Mouse (Mus musculus) gastrocnemius, adult 2 months (tissue): ENCODE data around the gene Pycr2. TPM values are rescaled to one million over a fixed set of nuclear protein-coding genes. Genes with fewer than 3 reads are reported as not detected.
"Not testable (repeated sequence)": the region's sequence is repeated elsewhere in the genome, so short reads cannot be mapped to it uniquely, and the experiment has no call there.

ENCODE experiments used
- DNase-seq: peaks from one replicate; pipeline ENCODE4 v3.0.0; 2022
- H3K27ac ChIP-seq: fragments of 200-600 bp; 2 replicates; pipeline ENCODE4 v1.8.1; 2022; ENCODE audit warnings: mild to moderate bottlenecking
- H3K4me3 ChIP-seq: fragments of 200-600 bp; 2 replicates; pipeline ENCODE4 v1.8.1; 2022; ENCODE audit warnings: mild to moderate bottlenecking, moderate library complexity
- CTCF ChIP-seq: fragments of 200-600 bp; IDR thresholded peaks from 2 replicates; pipeline ENCODE4 v1.8.1; 2022; ENCODE audit warnings: antibody characterized with exemption, mild to moderate bottlenecking, moderate library complexity
- intact Hi-C: fragments of 180-260 bp; cut with DNase I; formaldehyde crosslinking; loops from one replicate; pipeline ENCODE4 v1.15.1; 2025
- total RNA-seq, 2 experiments: library from RNA; stranded (reverse); gene quantifications; 2 replicates each; pipeline ENCODE4 v1.2.3; 2021

The Pycr2 gene
- total RNA-seq, 2 experiments from 2014 or later: 10.3 to 11.7 TPM

GRCm38 (mm10) chr1:180938781-180939180 is 34.7 kb downstream of the Pycr2 start:
- intact Hi-C loops, H3K27ac ChIP-seq, DNase-seq, H3K4me3 ChIP-seq: not testable (repeated sequence)
- TF ChIP-seq CTCF: peak; percentile 19; the same call in 1 of the 2 replicates

GRCm38 (mm10) chr1:180940776-180941460 is 36.8 kb downstream of the Pycr2 start:
- no peak for TF ChIP-seq CTCF
- intact Hi-C loops: loop anchor here (5.0 kb wide), 1 partner anchor 39 kb away; the partner anchor contains the start of gene Pycr2
- Histone ChIP-seq H3K4me3 (peak overlapping the region; percentile 96), H3K27ac (peak overlapping the region; percentile 97)
- no peak for DNase-seq

GRCm38 (mm10) chr1:180941726-180942125 is 37.6 kb downstream of the Pycr2 start:
- peak overlapping the region; percentile 96 for H3K4me3 ChIP-seq
- no peak for TF ChIP-seq CTCF
- peak; percentile 52 for DNase-seq
- intact Hi-C loops: loop anchor here (5.0 kb wide), 1 partner anchor 39 kb away; the partner anchor contains the start of gene Pycr2
- H3K27ac ChIP-seq: peak overlapping the region; percentile 97

DNA sequence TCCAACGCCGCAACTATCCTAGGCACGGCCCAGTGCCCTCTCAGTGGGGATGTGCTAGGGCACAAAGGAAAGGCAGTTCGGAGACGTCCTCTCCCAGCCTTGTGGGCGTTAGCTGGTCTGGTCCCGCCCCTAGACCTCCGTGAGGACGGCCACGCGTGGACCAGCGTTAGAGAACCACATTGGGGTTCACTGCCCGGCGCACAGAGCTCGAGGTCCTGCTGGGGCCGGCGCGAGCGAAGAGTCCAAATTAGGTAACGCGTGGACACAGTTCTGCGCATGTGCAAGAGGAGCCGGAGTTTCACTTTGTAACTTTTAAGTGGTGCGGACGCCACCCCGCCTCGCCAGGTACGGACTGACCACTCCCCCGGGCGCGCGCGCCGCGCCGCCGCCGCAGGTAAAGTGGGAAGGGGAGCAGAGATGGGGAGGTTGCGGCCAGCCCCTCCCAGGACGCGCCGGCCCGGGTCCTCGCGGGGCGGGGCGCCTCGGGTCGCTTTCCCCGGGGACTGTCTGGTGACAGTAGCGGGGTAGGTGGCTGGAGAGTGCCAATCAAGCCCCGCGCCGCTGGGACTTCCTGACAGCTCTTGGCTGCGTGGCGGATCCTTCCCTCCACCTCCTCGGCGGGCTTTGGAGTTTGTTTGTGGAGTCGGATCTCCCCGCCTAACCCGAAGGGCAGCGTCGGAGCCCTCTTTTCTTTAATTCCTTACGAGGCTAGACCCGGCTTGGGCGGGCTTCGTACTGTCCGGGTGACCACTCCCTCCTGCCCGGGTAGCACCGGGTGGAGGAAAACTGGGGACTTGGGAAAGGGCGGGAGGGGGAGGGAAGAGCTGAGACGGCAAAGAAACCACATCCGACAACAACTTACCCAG is 38.3 kb downstream of the Pycr2 start, which contains the start of gene Tmem63a:
TSS of gene Tmem63a (plus strand) at position 179 of the 866 bp plus-strand sequence.
- H3K4me3 ChIP-seq: peak within 1 kb of the TSS; percentile 96
- DNase-seq: peak; percentile 89
- intact Hi-C loops: loop anchor here (5.0 kb wide), 1 partner anchor 40 kb away; the partner anchor contains the start of gene Pycr2
- peak within 1 kb of the TSS; percentile 97 for H3K27ac ChIP-seq
- TF ChIP-seq CTCF: no peak

DNA sequence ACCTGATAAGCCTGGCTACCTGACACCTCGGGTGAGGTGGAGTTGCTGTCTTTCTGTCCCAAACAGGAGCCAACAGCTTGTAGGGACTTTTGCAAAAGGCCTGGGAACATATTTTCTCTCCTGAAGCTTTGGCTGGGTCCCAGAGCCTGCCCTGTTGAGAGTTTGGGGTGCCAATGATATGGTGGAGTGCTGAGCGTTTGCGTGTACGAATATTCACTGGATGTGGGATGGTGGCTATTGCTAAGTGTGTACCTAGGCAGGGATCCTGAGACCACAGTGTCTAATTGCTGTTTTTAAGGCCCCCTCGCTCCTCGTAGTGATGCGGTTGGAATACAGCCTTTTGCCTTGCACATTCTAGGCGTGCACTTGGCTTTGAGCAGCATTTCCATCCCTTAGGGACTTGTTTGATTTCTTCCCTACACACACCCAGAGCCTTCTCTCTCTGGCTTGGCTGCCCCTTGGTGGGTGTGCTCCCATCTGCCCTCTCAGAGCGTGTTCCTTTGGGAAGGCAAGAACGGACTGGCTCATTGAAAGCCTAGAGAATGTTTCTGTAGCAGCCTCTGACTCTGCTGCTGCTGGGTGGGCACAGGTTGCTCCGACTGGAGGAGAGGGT is 39.0 kb downstream of the Pycr2 start:
- intact Hi-C loops: loop anchor here (5.0 kb wide), 1 partner anchor 41 kb away; the partner anchor contains the start of gene Pycr2
- Histone ChIP-seq H3K27ac (peak overlapping the region; percentile 97), H3K4me3 (peak overlapping the region; percentile 96)
- DNase-seq: peak; percentile 54
- TF ChIP-seq CTCF: no peak

- TF ChIP-seq CTCF: peak; percentile 5; the same call in 1 of the 2 replicates
- Histone ChIP-seq H3K4me3 (peak overlapping the region; percentile 96), H3K27ac (peak overlapping the region; percentile 97)
- DNase-seq: no peak
- intact Hi-C loops: loop anchor here (5.0 kb wide), 1 partner anchor 42 kb away; the partner anchor contains the start of gene Pycr2
Observed at GRCm38 (mm10) chr1:180943896-180944295, 39.8 kb downstream of the Pycr2 start.

DNA sequence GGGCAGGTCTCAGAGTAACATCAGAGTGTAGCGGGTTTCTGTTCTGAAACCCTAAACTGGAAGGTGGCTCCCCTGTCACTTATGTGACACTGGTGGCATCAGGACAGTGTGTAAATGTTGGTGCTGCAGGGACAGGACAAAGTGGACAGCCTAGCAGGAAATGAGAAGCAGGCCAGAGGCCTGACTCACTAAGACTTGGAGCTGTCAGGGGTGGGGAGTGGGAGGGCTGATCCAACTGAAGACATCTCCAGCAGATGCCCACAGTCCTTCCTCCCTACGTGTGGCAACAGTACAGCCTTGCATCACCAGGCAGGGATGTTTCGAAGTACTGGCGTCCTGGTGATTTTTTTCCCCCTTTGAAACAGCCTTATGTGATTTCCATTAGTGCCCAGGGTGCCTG is 40.5 kb downstream of the Pycr2 start:
- DNase-seq: no peak
- no peak for TF ChIP-seq CTCF
- H3K4me3 ChIP-seq: peak overlapping the region; percentile 96; the same call in 1 of the 2 replicates
- H3K27ac ChIP-seq: peak overlapping the region; percentile 97
- intact Hi-C loops: loop anchor here (5.0 kb wide), 1 partner anchor 42 kb away; the partner anchor contains the start of gene Pycr2

DNA sequence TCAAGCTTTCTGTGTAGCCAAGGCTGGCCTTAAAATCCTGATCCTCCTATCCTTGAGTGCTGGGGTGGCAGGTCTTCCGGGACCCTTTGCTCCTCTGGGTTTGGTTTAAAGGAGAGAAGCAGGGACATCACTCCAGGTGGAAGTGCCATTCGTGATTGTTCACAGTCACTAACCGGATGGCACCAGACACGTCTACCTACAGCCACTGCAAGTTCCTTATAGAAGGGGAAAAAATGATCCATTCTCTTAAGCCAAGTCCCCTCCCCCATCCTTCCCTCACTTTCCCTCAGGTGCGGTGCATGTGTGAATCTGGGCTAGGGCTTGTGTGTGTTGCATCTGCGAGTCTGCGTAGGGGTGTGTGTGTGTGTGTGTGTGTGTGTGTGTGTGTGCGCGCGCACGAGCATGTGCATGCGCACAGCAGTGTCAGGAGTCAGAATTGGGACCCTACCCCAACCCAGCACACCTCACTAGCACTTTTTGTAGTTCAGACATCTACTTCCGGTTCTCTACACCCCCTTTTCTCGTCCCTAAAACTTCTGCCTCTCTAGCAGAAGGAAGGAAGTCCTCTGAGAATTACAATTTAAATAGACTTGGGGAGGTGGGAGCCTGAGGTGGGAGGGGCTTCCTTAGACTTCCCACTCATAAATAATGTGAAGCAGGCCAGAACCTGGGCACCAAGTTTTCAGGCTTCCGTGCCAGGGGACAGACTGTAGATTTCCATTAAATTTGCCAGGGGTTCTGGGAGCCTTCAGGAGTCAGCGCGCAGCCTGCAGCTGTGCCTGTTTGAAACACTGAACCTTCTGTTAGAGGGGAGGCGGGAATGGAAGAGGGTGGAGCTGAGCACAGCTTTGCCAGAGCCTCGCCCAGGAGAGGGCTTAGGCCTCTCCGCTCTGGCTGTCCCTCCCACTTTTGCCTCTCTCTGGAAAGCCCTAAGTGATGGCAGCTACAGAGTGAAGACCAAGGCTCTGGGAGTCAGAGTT is 41.2 kb downstream of the Pycr2 start:
- Histone ChIP-seq H3K4me3 (peak overlapping the region; percentile 42), H3K27ac (peak overlapping the region; percentile 97)
- DNase-seq: peak; percentile 77
- no peak for TF ChIP-seq CTCF
- intact Hi-C loops: no loop called here

DNA sequence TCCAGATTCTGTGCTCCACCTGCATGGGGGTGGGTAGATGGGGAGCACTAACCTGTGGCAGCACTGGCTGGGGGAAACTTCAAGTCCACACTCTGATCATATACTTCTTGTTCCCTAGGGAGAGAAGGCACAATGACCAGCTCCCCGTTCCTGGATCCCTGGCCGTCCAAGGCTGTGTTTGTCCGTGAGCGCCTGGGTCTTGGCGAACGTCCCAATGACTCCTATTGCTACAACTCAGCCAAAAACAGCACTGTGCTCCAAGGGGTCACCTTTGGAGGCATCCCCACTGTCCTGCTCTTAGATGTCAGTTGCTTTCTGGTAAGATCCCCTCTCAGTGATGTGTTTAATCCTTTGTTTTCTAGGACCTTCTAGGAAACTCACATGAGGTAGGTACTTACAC is 42.4 kb downstream of the Pycr2 start:
- no peak for TF ChIP-seq CTCF
- Histone ChIP-seq H3K27ac (peak overlapping the region; percentile 97), H3K4me3 (no peak overlapping the region)
- intact Hi-C loops: no loop called here
- no peak for DNase-seq

DNA sequence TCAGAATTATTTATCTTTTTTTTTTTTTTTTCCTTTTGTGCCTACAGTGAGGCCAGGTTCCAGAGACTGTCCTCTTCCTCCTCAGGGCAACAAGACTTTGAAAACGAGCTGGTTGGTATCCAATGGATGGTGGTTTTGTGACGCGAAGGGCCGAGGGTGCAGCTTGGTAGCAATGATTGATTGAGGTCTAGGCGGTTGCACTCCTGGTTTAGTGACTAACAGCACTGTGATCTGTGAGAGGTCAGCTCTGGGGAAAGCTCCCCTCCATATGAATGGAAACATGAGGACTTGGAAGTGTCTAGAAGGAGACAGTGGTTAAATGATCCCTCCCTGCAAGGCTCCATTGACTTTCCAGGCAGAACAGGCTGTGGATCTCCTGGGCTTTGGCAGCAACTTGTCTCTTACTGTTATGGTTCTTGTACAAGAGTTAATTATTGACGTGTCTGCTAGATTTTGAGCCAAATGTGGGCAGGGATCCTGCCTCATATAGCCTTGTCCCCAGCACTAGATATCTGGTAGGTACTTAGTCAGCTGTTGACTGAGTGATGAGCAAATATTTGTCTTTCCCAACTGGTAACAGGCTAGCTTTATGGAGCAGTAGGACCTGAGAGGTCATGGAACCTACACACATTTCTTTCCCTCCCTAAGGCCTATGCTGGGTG is 48.1 kb downstream of the Pycr2 start:
- DNase-seq: no peak
- Histone ChIP-seq H3K4me3 (no peak overlapping the region), H3K27ac (no peak overlapping the region)
- intact Hi-C loops: no loop called here
- TF ChIP-seq CTCF: no peak

DNA sequence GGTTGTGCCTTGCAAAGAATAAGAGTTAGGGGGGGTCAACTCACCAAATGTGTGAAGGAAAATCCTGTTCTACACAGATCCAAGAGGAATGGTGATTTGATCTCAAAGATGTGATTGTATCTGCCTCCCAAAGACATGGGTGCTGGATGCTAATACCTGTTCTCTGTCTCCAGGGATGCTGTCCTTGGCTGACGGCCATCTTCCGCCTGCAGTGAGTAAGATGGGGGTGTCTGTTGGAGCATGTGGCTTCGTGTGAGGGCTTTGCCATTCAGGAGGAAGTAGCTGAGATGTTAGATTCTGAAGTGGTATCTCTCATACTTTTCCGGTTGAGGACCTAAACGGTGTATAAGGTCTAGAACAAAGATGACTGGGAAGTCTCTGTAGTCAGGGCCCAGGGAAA is 48.7 kb downstream of the Pycr2 start:
- H3K27ac ChIP-seq: no peak overlapping the region
- no peak for TF ChIP-seq CTCF
- intact Hi-C loops: no loop called here
- H3K4me3 ChIP-seq: no peak overlapping the region
- no peak for DNase-seq
